Mouse (Mus musculus) embryonic facial prominence, embryonic 10.5 days (tissue): Measurements from ENCODE around the gene Nkapd1. TPM values are rescaled to one million over a fixed set of nuclear protein-coding genes. Genes with fewer than 3 reads are reported as not detected.

Experiments
- polyA plus RNA-seq: library from polyadenylated mRNA; unstranded; fragments of >200 nt; fragmentation: Nextera tagmentation; extraction: Ambion mirVana; gene quantifications from 2 replicates; pipeline ENCODE4 v1.2.1, GENCODE M21; 2016

Gene Nkapd1
- polyA plus RNA-seq, 1 experiment from 2014 or later, result 22.4 TPM

Other genes starting within 250 kb of the Nkapd1 start
- gene Plet1, start 122.9 kb downstream of the Nkapd1 start, polyA plus RNA-seq, result 1.4 and 1.6 TPM in 2 replicates
- gene Pts, start 88.7 kb downstream of the Nkapd1 start, polyA plus RNA-seq, result 62.5 and 68.9 TPM in 2 replicates
- gene Il18, start 62.6 kb downstream of the Nkapd1 start, polyA plus RNA-seq, result 0.94 and 1.2 TPM in 2 replicates
- 0.09 and 0.34 TPM in 2 replicates for gene Bco2, start 62.3 kb downstream of the Nkapd1 start, polyA plus RNA-seq
- gene Tex12, start 56.1 kb downstream of the Nkapd1 start, polyA plus RNA-seq, result not detected in 2 replicates
- gene Sdhd, start 13.7 kb downstream of the Nkapd1 start, polyA plus RNA-seq, result 312 and 315 TPM in 2 replicates
- 316 and 320 TPM in 2 replicates for gene Timm8b, start 13.6 kb downstream of the Nkapd1 start, polyA plus RNA-seq
- 7.4 and 7.7 TPM in 2 replicates for gene Pih1d2, start 143 bp downstream of the Nkapd1 start, polyA plus RNA-seq
- gene Dlat, start 42.3 kb upstream of the Nkapd1 start, polyA plus RNA-seq, result 62.0 and 62.2 TPM in 2 replicates
- gene Dixdc1, start 122.1 kb upstream of the Nkapd1 start, polyA plus RNA-seq, result 31.6 and 32.6 TPM in 2 replicates
- 3.8 and 4.1 TPM in 2 replicates for gene 2310030G06Rik, start 129.1 kb upstream of the Nkapd1 start, polyA plus RNA-seq
- gene Cryab, start 133.9 kb upstream of the Nkapd1 start, polyA plus RNA-seq, result 12.3 and 12.9 TPM in 2 replicates
- 2.8 and 3.7 TPM in 2 replicates for gene Hspb2, start 134.9 kb upstream of the Nkapd1 start, polyA plus RNA-seq
- gene Fdxacb1, start 150.8 kb upstream of the Nkapd1 start, polyA plus RNA-seq, result 13.2 and 13.4 TPM in 2 replicates
- gene Alg9, start 157.6 kb upstream of the Nkapd1 start, polyA plus RNA-seq, result 40.1 and 41.2 TPM in 2 replicates
- 23.0 and 28.3 TPM in 2 replicates for gene 1110032A03Rik, start 158.1 kb upstream of the Nkapd1 start, polyA plus RNA-seq
- gene Ppp2r1b, start 227.8 kb upstream of the Nkapd1 start, polyA plus RNA-seq, result 162 and 178 TPM in 2 replicates